Mouse (Mus musculus) forebrain, embryonic 11.5 days (tissue): ENCODE results near the gene Ccnl1. TPM values are rescaled to one million over a fixed set of nuclear protein-coding genes. Genes with fewer than 3 reads are reported as not detected.

Experiments used
- ATAC-seq: fragments of 200-750 bp; cut with Nextera tagmentation; replicated peaks from 2 replicates; pipeline ENCODE4 v1.8.0; 2017; ENCODE audit warnings: moderate TSS enrichment; ENCODE audit not compliant: low FRiP score
- DNase-seq: peaks from one replicate; pipeline ENCODE4 v3.0.0-alpha.2; 2017; ENCODE audit warnings: low spot score
- H3K27ac ChIP-seq: fragments of 300-500 bp; sonication (generic); 2 replicates; pipeline ENCODE4 v1.5.1; 2014; ENCODE audit warnings: low read depth, low read length
- H3K27me3 ChIP-seq: fragments of 300-500 bp; sonication (generic); 2 replicates; pipeline ENCODE4 v1.6.1; 2014; ENCODE audit warnings: mild to moderate bottlenecking, low read length, mixed read lengths; ENCODE audit not compliant: control insufficient read depth, insufficient read depth
- H3K36me3 ChIP-seq: fragments of 300-500 bp; sonication (generic); 2 replicates; pipeline ENCODE4 v1.6.1; 2014; ENCODE audit warnings: mild to moderate bottlenecking, low read length, moderate library complexity, mixed read lengths; ENCODE audit not compliant: control insufficient read depth, insufficient read depth
- H3K4me1 ChIP-seq: fragments of 300-500 bp; sonication (generic); replicated peaks from 2 replicates; pipeline ENCODE4 v1.6.1; 2014; ENCODE audit warnings: low read length, mixed read lengths; ENCODE audit not compliant: control insufficient read depth, insufficient read depth
- H3K4me2 ChIP-seq: fragments of 300-500 bp; sonication (generic); 2 replicates; pipeline ENCODE4 v1.6.1; 2014; ENCODE audit warnings: low read depth, mild to moderate bottlenecking, low read length, moderate library complexity, mixed read lengths; ENCODE audit not compliant: severe bottlenecking
- H3K4me3 ChIP-seq: fragments of 300-500 bp; sonication (generic); 2 replicates; pipeline ENCODE4 v1.5.1; 2014; ENCODE audit warnings: low read depth, low read length
- H3K9ac ChIP-seq: fragments of 300-500 bp; sonication (generic); 2 replicates; pipeline ENCODE4 v1.6.1; 2014; ENCODE audit warnings: low read length
- H3K9me3 ChIP-seq: fragments of 300-500 bp; sonication (generic); 2 replicates; pipeline ENCODE4 v1.6.1; 2016; ENCODE audit warnings: low read length, mixed read lengths; ENCODE audit not compliant: control insufficient read depth
- WGBS: fragments of 180-500 bp; shearing (Covaris S2); extraction: QIAGEN DNeasy Blood & Tissue Kit; methylation state at CpG from one replicate; pipeline ENCODE4 v1.1.7; 2014; 5-methylcytosine and 5-hydroxymethylcytosine counted together
- polyA plus RNA-seq: library from polyadenylated mRNA; unstranded; fragments of >200 nt; fragmentation: Nextera tagmentation; extraction: Ambion mirVana; gene quantifications from 2 replicates; pipeline ENCODE4 v1.2.1, GENCODE M21; 2014

Gene Ccnl1
- polyA plus RNA-seq, 1 experiment from 2014 or later: 130 TPM

GRCm38 (mm10) chr3:65962270-65962930 is 4.4 kb upstream of the Ccnl1 start:
- Histone ChIP-seq H3K27me3 (no peaks in the 10 kb centered on the region), H3K4me1 (peaks cover 5% of the 10 kb centered on the region; the same call in 1 of the 2 replicates), H3K9me3 (no peaks in the 10 kb centered on the region), H3K36me3 (no peaks in the 10 kb centered on the region), H3K4me2 (no peak overlapping the region), H3K27ac (no peak overlapping the region), H3K9ac (no peak overlapping the region), H3K4me3 (no peak overlapping the region)
- ATAC-seq (no peak), DNase-seq (no peak)
- WGBS: 90% methylated on average over 4 of the region's 4 CpGs

DNA sequence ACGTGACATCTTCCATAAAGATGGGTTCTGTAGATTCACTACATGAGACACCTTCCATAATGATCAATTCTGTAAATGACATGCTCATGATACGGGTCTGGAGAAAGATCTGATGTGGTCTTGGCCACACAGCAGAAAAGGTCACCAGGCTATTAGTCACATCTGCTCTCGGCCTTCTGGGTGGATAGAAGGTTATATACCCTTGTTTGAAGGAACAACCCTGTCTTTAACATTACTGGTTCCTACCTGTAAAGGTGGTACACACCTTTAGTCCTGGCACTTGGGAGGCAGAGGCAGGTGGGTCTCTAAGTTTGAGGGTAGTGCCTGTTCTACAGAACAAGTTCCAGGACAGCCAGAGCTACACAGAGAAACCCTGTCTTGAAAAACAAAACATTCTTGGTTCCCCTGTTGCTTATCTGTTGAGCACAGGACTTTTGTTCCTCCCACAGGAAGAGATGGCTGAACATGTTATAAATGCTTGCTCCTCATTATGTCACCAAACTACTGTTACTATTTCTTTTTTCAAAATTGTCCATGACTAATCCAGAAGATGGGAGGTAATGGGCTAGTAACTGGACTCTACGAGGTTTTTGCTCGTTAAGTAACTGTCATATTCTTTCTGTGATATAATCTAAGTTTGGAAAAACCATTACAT is 2.4 kb upstream of the Ccnl1 start:
- DNase-seq (no peak), ATAC-seq (no peak)
- no peaks in the 10 kb centered on the region for H3K9me3 ChIP-seq
- no peak overlapping the region for H3K9ac ChIP-seq
- H3K4me1 ChIP-seq: peaks cover 12% of the 10 kb centered on the region
- no peaks in the 10 kb centered on the region for H3K27me3 ChIP-seq
- no peak overlapping the region for H3K4me2 ChIP-seq
- no peak overlapping the region for H3K4me3 ChIP-seq
- WGBS: 90% methylated on average over 5 of the region's 5 CpGs
- peaks cover 4% of the 10 kb centered on the region; the same call in 1 of the 2 replicates for H3K36me3 ChIP-seq
- no peak overlapping the region for H3K27ac ChIP-seq

DNA sequence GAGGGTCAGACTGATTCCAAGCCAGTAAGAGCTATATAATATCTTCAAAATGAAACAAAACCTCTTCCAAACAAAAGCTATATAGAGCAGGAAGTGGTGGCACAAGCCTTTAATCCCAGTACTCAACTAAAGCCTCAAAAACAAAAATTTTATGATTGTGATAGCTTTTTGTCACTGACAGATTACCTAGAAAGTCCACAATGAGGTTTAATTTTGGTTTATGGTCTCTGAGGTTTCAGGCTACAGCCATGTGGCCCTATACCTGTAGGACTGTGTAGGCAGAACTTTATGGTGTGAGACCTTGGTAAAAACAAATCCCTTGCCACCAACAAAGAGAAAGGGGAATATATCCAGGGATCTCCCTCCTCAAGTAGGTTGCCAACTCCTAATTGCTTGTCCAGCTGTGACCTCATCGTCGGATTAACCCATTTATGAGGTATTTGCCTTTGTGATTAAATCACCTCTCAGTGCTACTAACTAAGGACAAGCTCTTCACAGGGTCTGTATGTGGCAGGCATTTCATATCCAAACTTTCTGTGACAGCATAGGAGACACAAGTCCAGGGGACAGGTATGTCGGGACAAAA is 1.5 kb upstream of the Ccnl1 start:
- H3K27ac ChIP-seq: peak overlapping the region; percentile 31; the same call in 1 of the 2 replicates

GRCm38 (mm10) chr3:65958840-65959185 is 764 bp upstream of the Ccnl1 start:
- peak overlapping the region; percentile 99; the same call in 1 of the 2 replicates for H3K27ac ChIP-seq
- H3K9ac ChIP-seq: peak overlapping the region; percentile 99
- H3K4me2 ChIP-seq: peak overlapping the region; percentile 81
- H3K4me3 ChIP-seq: peak overlapping the region; percentile 100
- H3K27me3 ChIP-seq: no peaks in the 10 kb centered on the region
- H3K9me3 ChIP-seq: no peaks in the 10 kb centered on the region
- peaks cover 8% of the 10 kb centered on the region; the same call in 1 of the 2 replicates for H3K36me3 ChIP-seq
- WGBS: 1% methylated on average over 9 of the region's 9 CpGs
- H3K4me1 ChIP-seq: peaks cover 12% of the 10 kb centered on the region
- peak; percentile 62 for DNase-seq
- peak; percentile 20 for ATAC-seq

More for the DNA sequence above, 1.5 kb upstream of the Ccnl1 start:
- Histone ChIP-seq H3K9me3 (no peaks in the 10 kb centered on the region), H3K4me1 (peaks cover 12% of the 10 kb centered on the region), H3K4me3 (peak overlapping the region; percentile 100; the same call in 1 of the 2 replicates), H3K36me3 (peaks cover 4% of the 10 kb centered on the region; the same call in 1 of the 2 replicates), H3K27me3 (no peaks in the 10 kb centered on the region), H3K4me2 (peak overlapping the region; percentile 81; the same call in 1 of the 2 replicates), H3K9ac (peak overlapping the region; percentile 99)
- ATAC-seq: no peak
- WGBS: 56% methylated on average over 3 of the region's 3 CpGs
- DNase-seq: no peak

DNA sequence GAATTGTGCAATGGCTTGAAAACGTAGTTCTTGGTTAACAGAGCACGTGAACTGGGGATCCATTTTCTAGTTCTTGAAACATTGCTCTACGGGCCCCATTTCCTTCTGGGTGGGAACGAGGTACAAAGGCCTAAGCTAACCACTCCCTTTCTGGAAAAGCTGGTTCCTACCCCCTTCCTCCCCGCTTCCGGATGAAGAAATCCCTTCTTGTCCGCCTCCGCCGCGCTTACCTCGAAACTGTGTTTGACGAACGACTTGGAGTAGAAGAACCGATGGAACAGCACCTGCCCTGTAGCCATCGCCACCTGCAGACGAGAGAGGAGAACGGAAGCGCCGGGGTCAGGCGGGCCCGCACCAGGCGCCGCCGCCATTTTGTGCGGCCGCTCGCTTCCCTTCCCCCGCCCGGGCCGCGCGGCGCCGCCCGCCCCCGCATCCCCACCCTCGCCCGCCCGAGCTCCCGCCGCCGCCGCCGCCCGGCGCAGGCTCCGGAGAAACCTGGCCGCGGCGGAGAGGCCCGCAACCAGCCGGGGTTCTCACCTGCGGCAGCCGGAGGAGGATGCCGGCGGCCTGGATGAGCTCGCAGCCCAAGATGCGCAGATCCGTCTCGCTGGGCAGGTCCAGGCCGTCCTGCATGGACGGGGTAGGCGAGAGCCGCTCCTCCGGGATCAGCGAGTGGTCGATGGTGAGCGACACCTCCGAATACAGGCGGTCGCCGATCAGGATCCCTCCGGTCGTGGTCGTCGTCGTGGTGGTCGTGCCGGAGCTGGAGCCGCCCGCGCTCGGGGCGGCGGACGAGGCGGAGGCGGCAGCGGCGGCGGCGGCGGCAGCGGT is 563 bp downstream of the Ccnl1 start:
- H3K9ac ChIP-seq: peak overlapping the region; percentile 99
- no peaks in the 10 kb centered on the region for H3K9me3 ChIP-seq
- DNase-seq (peak; percentile 84), ATAC-seq (peak; percentile 73)
- no peaks in the 10 kb centered on the region for H3K27me3 ChIP-seq
- WGBS: under 1% methylated on average over 74 of the region's 94 CpGs
- H3K4me3 ChIP-seq: peak overlapping the region; percentile 100
- H3K4me2 ChIP-seq: peak overlapping the region; percentile 81
- H3K4me1 ChIP-seq: peaks cover 12% of the 10 kb centered on the region
- peak overlapping the region; percentile 99 for H3K27ac ChIP-seq
- peaks cover 8% of the 10 kb centered on the region; the same call in 1 of the 2 replicates for H3K36me3 ChIP-seq

- H3K27me3 ChIP-seq: no peaks in the 10 kb centered on the region
- H3K27ac ChIP-seq: no peak overlapping the region
- no peak overlapping the region for H3K4me3 ChIP-seq
- WGBS: 61% methylated on average over 8 of the region's 8 CpGs
- H3K4me1 ChIP-seq: peaks cover 12% of the 10 kb centered on the region
- H3K9ac ChIP-seq: no peak overlapping the region
- ATAC-seq: no peak
- H3K36me3 ChIP-seq: peaks cover 8% of the 10 kb centered on the region; the same call in 1 of the 2 replicates
- H3K9me3 ChIP-seq: no peaks in the 10 kb centered on the region
- DNase-seq: no peak
- H3K4me2 ChIP-seq: 0 out of 2 replicates have a peak overlapping the region, but pooled peaks have one; percentile 3
Observed at GRCm38 (mm10) chr3:65954499-65955391, 3.3 kb downstream of the Ccnl1 start.

GRCm38 (mm10) chr3:65950831-65951365 is 7.2 kb downstream of the Ccnl1 start:
- Histone ChIP-seq H3K4me3 (no peak overlapping the region), H3K4me1 (peaks cover 1% of the 10 kb centered on the region; the same call in 1 of the 2 replicates), H3K27ac (no peak overlapping the region), H3K4me2 (no peak overlapping the region), H3K9ac (no peak overlapping the region), H3K27me3 (no peaks in the 10 kb centered on the region), H3K36me3 (peaks cover 15% of the 10 kb centered on the region; the same call in 1 of the 2 replicates), H3K9me3 (no peaks in the 10 kb centered on the region)
- DNase-seq (no peak), ATAC-seq (no peak)
- WGBS: 95% methylated on average over 4 of the region's 4 CpGs
